Comparison of ENCODE assay signal across 12 mouse cellular contexts in genomic region chr19:20792811-20793210, GRCm38 (mm10).
A peak's percentile ranks its signal among the peaks of the same experiment; 100 is the strongest.
DNase-seq lines count a peak whose midpoint lies in the region; ATAC-seq and TF ChIP-seq lines count a peak whose summit lies in the region.
"Had no signal": no experiment of that assay in that cellular context is flagged by ENCODE, and none has a peak within 500 bp of the region (broad histone marks: within the 10 kb centered on the region; RNA-seq: fewer than 3 reads in every experiment).

No protein-coding gene starts in this region.

- no peak overlapping the region for H3K27ac ChIP-seq in embryonic facial prominence, embryonic 11.5 days (replicated peaks; ENCODE audit: low read depth, low read length)
- H3K27ac ChIP-seq in embryonic facial prominence, embryonic 10.5 days (replicated peaks), result no peak overlapping the region
- H3K27ac ChIP-seq in limb, embryonic 13.5 days, result no peak overlapping the region
- no peak overlapping the region for H3K27ac ChIP-seq in limb, embryonic 10.5 days
- peak overlapping the region; percentile 32; the same call in 1 of the 2 replicates for H3K27ac ChIP-seq in hindbrain, embryonic 14.5 days
- no peak overlapping the region for H3K27ac ChIP-seq in limb, embryonic 14.5 days (replicated peaks; ENCODE audit: low read depth, low read length)

- no peak for TF ChIP-seq POLR2A in limb, embryonic 14.5 days (IDR thresholded peaks at IDR 0.05; ENCODE audit: borderline replicate concordance, extremely low read depth, insufficient read depth, insufficient read length)

- no peaks in the 10 kb centered on the region for H3K4me1 ChIP-seq in embryonic facial prominence, embryonic 11.5 days (ENCODE audit: control insufficient read depth, insufficient read depth, low read length)
- no peaks in the 10 kb centered on the region for H3K4me1 ChIP-seq in embryonic facial prominence, embryonic 10.5 days
- H3K4me1 ChIP-seq in limb, embryonic 13.5 days, result 0 out of 2 replicates have a peak, but pooled peaks cover 2% of the 10 kb centered on the region
- no peaks in the 10 kb centered on the region for H3K4me1 ChIP-seq in limb, embryonic 10.5 days
- no peaks in the 10 kb centered on the region for H3K4me1 ChIP-seq in hindbrain, embryonic 14.5 days (replicated peaks; ENCODE audit: control insufficient read depth, insufficient read depth, low read length)
- H3K4me1 ChIP-seq in limb, embryonic 14.5 days (ENCODE audit: control insufficient read depth, insufficient read depth, low read length), result no peaks in the 10 kb centered on the region

- H3K4me3 ChIP-seq in embryonic facial prominence, embryonic 11.5 days (ENCODE audit: low read depth, low read length), result no peak overlapping the region
- H3K4me3 ChIP-seq in embryonic facial prominence, embryonic 10.5 days, result no peak overlapping the region
- H3K4me3 ChIP-seq in limb, embryonic 13.5 days, result no peak overlapping the region
- H3K4me3 ChIP-seq in limb, embryonic 10.5 days, result no peak overlapping the region
- no peak overlapping the region for H3K4me3 ChIP-seq in hindbrain, embryonic 14.5 days (replicated peaks; ENCODE audit: low read length)
- no peak overlapping the region for H3K4me3 ChIP-seq in limb, embryonic 14.5 days (replicated peaks; ENCODE audit: low read length)

- WGBS in embryonic facial prominence, embryonic 11.5 days, result 75% methylated on average over 2 of the region's 2 CpGs
- 92% methylated on average over 2 of the region's 2 CpGs for WGBS in embryonic facial prominence, embryonic 10.5 days
- WGBS in limb, embryonic 13.5 days, result 46% methylated on average over 2 of the region's 2 CpGs
- 98% methylated on average over 2 of the region's 2 CpGs for WGBS in limb, embryonic 10.5 days
- WGBS in hindbrain, embryonic 14.5 days, result 40% methylated on average over 2 of the region's 2 CpGs
- 42% methylated on average over 2 of the region's 2 CpGs for WGBS in limb, embryonic 14.5 days

- H3K4me2 ChIP-seq in embryonic facial prominence, embryonic 11.5 days (ENCODE audit: low read depth, low read length), result no peak overlapping the region
- H3K4me2 ChIP-seq in limb, embryonic 13.5 days (replicated peaks), result no peak overlapping the region
- H3K4me2 ChIP-seq in hindbrain, embryonic 14.5 days (replicated peaks), result no peak overlapping the region
- H3K4me2 ChIP-seq in limb, embryonic 14.5 days (replicated peaks; ENCODE audit: low read depth, low read length, severe bottlenecking), result no peak overlapping the region
- H3K4me2 ChIP-seq: liver, embryonic 11.5 days had no signal

- H3K27me3 ChIP-seq in embryonic facial prominence, embryonic 11.5 days (ENCODE audit: control insufficient read depth, insufficient read depth, low read length), result no peaks in the 10 kb centered on the region
- no peaks in the 10 kb centered on the region for H3K27me3 ChIP-seq in embryonic facial prominence, embryonic 10.5 days (replicated peaks; ENCODE audit: low read depth, poor library complexity, severe bottlenecking)
- no peaks in the 10 kb centered on the region for H3K27me3 ChIP-seq in limb, embryonic 13.5 days
- no peaks in the 10 kb centered on the region for H3K27me3 ChIP-seq in limb, embryonic 10.5 days (ENCODE audit: low read depth, poor library complexity, severe bottlenecking)
- H3K27me3 ChIP-seq in hindbrain, embryonic 14.5 days (ENCODE audit: control insufficient read depth, insufficient read depth, low read length), result no peaks in the 10 kb centered on the region
- no peaks in the 10 kb centered on the region for H3K27me3 ChIP-seq in limb, embryonic 14.5 days (ENCODE audit: control insufficient read depth, insufficient read depth, low read length)

- no peaks in the 10 kb centered on the region for H3K9me3 ChIP-seq in embryonic facial prominence, embryonic 11.5 days (replicated peaks; ENCODE audit: control insufficient read depth, low read length)
- H3K9me3 ChIP-seq in embryonic facial prominence, embryonic 10.5 days, result no peaks in the 10 kb centered on the region
- H3K9me3 ChIP-seq in limb, embryonic 13.5 days, result no peaks in the 10 kb centered on the region
- no peaks in the 10 kb centered on the region for H3K9me3 ChIP-seq in limb, embryonic 10.5 days (replicated peaks)
- no peaks in the 10 kb centered on the region for H3K9me3 ChIP-seq in hindbrain, embryonic 14.5 days (ENCODE audit: control insufficient read depth, low read length)
- no peaks in the 10 kb centered on the region for H3K9me3 ChIP-seq in limb, embryonic 14.5 days (ENCODE audit: control insufficient read depth, low read length)

- no peaks in the 10 kb centered on the region for H3K36me3 ChIP-seq in embryonic facial prominence, embryonic 11.5 days (replicated peaks; ENCODE audit: control insufficient read depth, insufficient read depth, low read depth, low read length)
- H3K36me3 ChIP-seq in embryonic facial prominence, embryonic 10.5 days (replicated peaks), result no peaks in the 10 kb centered on the region
- H3K36me3 ChIP-seq in limb, embryonic 13.5 days, result no peaks in the 10 kb centered on the region
- no peaks in the 10 kb centered on the region for H3K36me3 ChIP-seq in limb, embryonic 10.5 days
- no peaks in the 10 kb centered on the region for H3K36me3 ChIP-seq in hindbrain, embryonic 14.5 days (replicated peaks; ENCODE audit: control insufficient read depth, insufficient read depth)
- H3K36me3 ChIP-seq in limb, embryonic 14.5 days (ENCODE audit: control insufficient read depth, insufficient read depth, low read length), result no peaks in the 10 kb centered on the region

- no peak overlapping the region for H3K9ac ChIP-seq in embryonic facial prominence, embryonic 11.5 days (replicated peaks; ENCODE audit: low read length)
- H3K9ac ChIP-seq in limb, embryonic 13.5 days, result no peak overlapping the region
- no peak overlapping the region for H3K9ac ChIP-seq in hindbrain, embryonic 14.5 days
- no peak overlapping the region for H3K9ac ChIP-seq in limb, embryonic 14.5 days (ENCODE audit: low read depth, low read length, severe bottlenecking)

- ATAC-seq in embryonic facial prominence, embryonic 11.5 days (replicated peaks; ENCODE audit: insufficient number of reproducible peaks, low FRiP score, low TSS enrichment, low read depth), result no peak
- peak; percentile 54; the same call in 1 of the 2 replicates for ATAC-seq in limb, embryonic 13.5 days (ENCODE audit: low FRiP score, low read depth)
- ATAC-seq in hindbrain, embryonic 14.5 days (ENCODE audit: low FRiP score), result 0 out of 2 replicates have a peak, but pooled peaks have one; percentile 37
- ATAC-seq in limb, embryonic 14.5 days (ENCODE audit: low FRiP score, low read depth), result peak; percentile 65

- DNase-seq in embryonic facial prominence, embryonic 11.5 days (ENCODE audit: low spot score), result peak; percentile 11
- DNase-seq in embryonic facial prominence, embryonic 10.5 days (ENCODE audit: low spot score), result no peak
- DNase-seq in limb, embryonic 10.5 days (ENCODE audit: low spot score), result no peak
- DNase-seq in hindbrain, embryonic 14.5 days (ENCODE audit: low spot score), result no peak
- peak; percentile 51 for DNase-seq in limb, embryonic 14.5 days (ENCODE audit: low spot score)
- no peak for DNase-seq in MN1 (ENCODE audit: low spot score)
- no peak for DNase-seq in kidney, adult 8-10 months
- DNase-seq: cerebellum, adult 8-10 months; kidney, postnatal 4 days; lung, postnatal 36 days had no signal

Comparison
In these comparisons a context has a peak if more than half of its experiments do, and no peak if none do; other contexts are left out.
1. DNase-seq: peak in embryonic facial prominence, embryonic 11.5 days (single experiment) and limb, embryonic 14.5 days (single experiment); none in embryonic facial prominence, embryonic 10.5 days (single experiment), limb, embryonic 10.5 days (single experiment), hindbrain, embryonic 14.5 days (single experiment), MN1 (single experiment) and kidney, adult 8-10 months (0 of 2).